Mouse (Mus musculus) thymus, postnatal 0 days (tissue): ENCODE measurements around the gene Zdhhc9. TPM values are rescaled to one million over a fixed set of nuclear protein-coding genes. Genes with fewer than 3 reads are reported as not detected.
A peak's percentile ranks its signal among the peaks of the same experiment; 100 is the strongest.

Experiments
- DNase-seq: peaks from one replicate; pipeline ENCODE4 v3.0.0-alpha.2; 2015; ENCODE audit warnings: low spot score
- polyA plus RNA-seq: library from polyadenylated mRNA; unstranded; fragments of >200 nt; fragmentation: Nextera tagmentation; extraction: Ambion mirVana; gene quantifications from 2 replicates; pipeline ENCODE4 v1.2.1, GENCODE M21; 2015

The Zdhhc9 gene
- polyA plus RNA-seq, 1 experiment from 2014 or later, result 4.1 TPM

GRCm38 (mm10) chrX:48181844-48182243 is 26.8 kb downstream of the Zdhhc9 start:
- DNase-seq, result no peak

GRCm38 (mm10) chrX:48170368-48170767 is 38.3 kb downstream of the Zdhhc9 start:
- DNase-seq, result no peak

- DNase-seq, result no peak
Measured at GRCm38 (mm10) chrX:48169892-48170291, 38.8 kb downstream of the Zdhhc9 start.

- DNase-seq, result no peak
Measured at GRCm38 (mm10) chrX:48158229-48158919, 50.3 kb downstream of the Zdhhc9 start.

GRCm38 (mm10) chrX:48157396-48157795 is 51.3 kb downstream of the Zdhhc9 start:
- DNase-seq, result no peak

GRCm38 (mm10) chrX:48155489-48155888 is 53.2 kb downstream of the Zdhhc9 start:
- no peak for DNase-seq

GRCm38 (mm10) chrX:48153949-48154348 is 54.7 kb downstream of the Zdhhc9 start:
- no peak for DNase-seq

- no peak for DNase-seq
Measured at GRCm38 (mm10) chrX:48153414-48153813, 55.3 kb downstream of the Zdhhc9 start.

- DNase-seq, result no peak
Measured at GRCm38 (mm10) chrX:48152106-48152505, 56.6 kb downstream of the Zdhhc9 start.

- peak; percentile 80 for DNase-seq
Measured at GRCm38 (mm10) chrX:48147741-48148186, 60.9 kb downstream of the Zdhhc9 start.

GRCm38 (mm10) chrX:48147226-48147625 is 61.5 kb downstream of the Zdhhc9 start:
- DNase-seq, result peak; percentile 39

GRCm38 (mm10) chrX:48146262-48146661 is 62.4 kb downstream of the Zdhhc9 start, which contains the start of gene Sash3:
Gene Sash3, plus strand, starts transcription at chrX:48146436.
- peak; percentile 81 for DNase-seq

- peak; percentile 79 for DNase-seq
Measured at GRCm38 (mm10) chrX:48143415-48144335, 65.0 kb downstream of the Zdhhc9 start.

- peak; percentile 86 for DNase-seq
Measured at GRCm38 (mm10) chrX:48141481-48141880, 67.2 kb downstream of the Zdhhc9 start.

GRCm38 (mm10) chrX:48140286-48140877 is 68.3 kb downstream of the Zdhhc9 start:
- peak; percentile 27 for DNase-seq

GRCm38 (mm10) chrX:48139368-48140285 is 69.1 kb downstream of the Zdhhc9 start:
- DNase-seq, result peak; percentile 55

- no peak for DNase-seq
Measured at GRCm38 (mm10) chrX:48138539-48139275, 70.0 kb downstream of the Zdhhc9 start.

GRCm38 (mm10) chrX:48138011-48138410 is 70.7 kb downstream of the Zdhhc9 start:
- DNase-seq, result peak; percentile 57

- peak; percentile 87 for DNase-seq
Measured at GRCm38 (mm10) chrX:48136935-48137334, 71.7 kb downstream of the Zdhhc9 start.

- no peak for DNase-seq
Measured at GRCm38 (mm10) chrX:48129167-48129566, 79.5 kb downstream of the Zdhhc9 start.
